Comparison of ENCODE assay signal across 8 mouse cellular contexts in genomic region chr10:38553688-38554680, GRCm38 (mm10).
DNase-seq lines count a peak whose midpoint lies in the region; ATAC-seq lines count a peak whose summit lies in the region.

No protein-coding gene starts in this region.

- H3K27me3 ChIP-seq in embryonic facial prominence, embryonic 10.5 days (replicated peaks; ENCODE audit: low read depth, poor library complexity, severe bottlenecking), result no peaks in the 10 kb centered on the region
- no peaks in the 10 kb centered on the region for H3K27me3 ChIP-seq in heart, embryonic 12.5 days (replicated peaks)
- no peaks in the 10 kb centered on the region for H3K27me3 ChIP-seq in liver, embryonic 16.5 days (ENCODE audit: control insufficient read depth, insufficient read depth, low read depth, low read length)

- peak overlapping the region; percentile 60 for H3K4me2 ChIP-seq in heart, embryonic 12.5 days
- H3K4me2 ChIP-seq in liver, embryonic 16.5 days (ENCODE audit: low read depth, low read length), result peak overlapping the region; percentile 41

- peaks cover 21% of the 10 kb centered on the region for H3K4me1 ChIP-seq in embryonic facial prominence, embryonic 10.5 days
- 0 out of 2 replicates have a peak, but pooled peaks cover 9% of the 10 kb centered on the region for H3K4me1 ChIP-seq in heart, embryonic 12.5 days (replicated peaks)
- no peaks in the 10 kb centered on the region for H3K4me1 ChIP-seq in liver, embryonic 16.5 days (ENCODE audit: control insufficient read depth, low read depth, low read length)

- 7% methylated on average over 18 of the region's 18 CpGs for WGBS in embryonic facial prominence, embryonic 10.5 days
- 21% methylated on average over 18 of the region's 18 CpGs for WGBS in heart, embryonic 12.5 days
- 16% methylated on average over 18 of the region's 18 CpGs for WGBS in liver, embryonic 16.5 days (ENCODE audit: insufficient replicate concordance)

- H3K9me3 ChIP-seq in embryonic facial prominence, embryonic 10.5 days, result no peaks in the 10 kb centered on the region
- no peaks in the 10 kb centered on the region for H3K9me3 ChIP-seq in heart, embryonic 12.5 days (replicated peaks)
- no peaks in the 10 kb centered on the region for H3K9me3 ChIP-seq in liver, embryonic 16.5 days (replicated peaks; ENCODE audit: control insufficient read depth, low read length)

- H3K27ac ChIP-seq in embryonic facial prominence, embryonic 10.5 days (replicated peaks), result peak overlapping the region; percentile 85
- peak overlapping the region; percentile 68 for H3K27ac ChIP-seq in heart, embryonic 12.5 days (ENCODE audit: poor library complexity, severe bottlenecking)
- H3K27ac ChIP-seq in liver, embryonic 16.5 days (ENCODE audit: low read length), result no peak overlapping the region

- H3K36me3 ChIP-seq in embryonic facial prominence, embryonic 10.5 days (replicated peaks), result no peaks in the 10 kb centered on the region
- H3K36me3 ChIP-seq in heart, embryonic 12.5 days, result no peaks in the 10 kb centered on the region
- H3K36me3 ChIP-seq in liver, embryonic 16.5 days (ENCODE audit: control insufficient read depth, insufficient read depth), result no peaks in the 10 kb centered on the region

- DNase-seq in adrenal gland, adult (ENCODE audit: inconsistent age in 2 of 2, low spot score in 1 of 2), result peak; percentile 3 to 44
- DNase-seq in adrenal gland, postnatal 4 days (ENCODE audit: low spot score in 2 of 2), result no peak
- DNase-seq in embryonic facial prominence, embryonic 10.5 days (ENCODE audit: low spot score), result peak; percentile 65
- peak; percentile 22 to 49 for DNase-seq in kidney, postnatal 4 days
- peak; percentile 6 for DNase-seq in ovary, postnatal 14 days (ENCODE audit: low spot score)
- DNase-seq in spleen, postnatal 10 days (ENCODE audit: low spot score in 2 of 2), result no peak

- peak overlapping the region; percentile 47 for H3K4me3 ChIP-seq in embryonic facial prominence, embryonic 10.5 days
- peak overlapping the region; percentile 39 for H3K4me3 ChIP-seq in heart, embryonic 12.5 days
- H3K4me3 ChIP-seq in liver, embryonic 16.5 days (ENCODE audit: low read depth, low read length), result no peak overlapping the region

- peak; percentile 64; the same call in 1 of the 2 replicates for ATAC-seq in heart, embryonic 12.5 days (ENCODE audit: insufficient number of reproducible peaks, low FRiP score)
- ATAC-seq in liver, embryonic 16.5 days (ENCODE audit: low read depth), result no peak

- H3K9ac ChIP-seq in heart, embryonic 12.5 days, result peak overlapping the region; percentile 55
- H3K9ac ChIP-seq in liver, embryonic 16.5 days (ENCODE audit: low read depth, low read length), result no peak overlapping the region

Comparison
In these comparisons a context has a peak if more than half of its experiments do, and no peak if none do; other contexts are left out.
1. DNase-seq: peak in adrenal gland, adult (2 of 2), embryonic facial prominence, embryonic 10.5 days (single experiment), kidney, postnatal 4 days (2 of 2) and ovary, postnatal 14 days (single experiment); none in adrenal gland, postnatal 4 days (0 of 2) and spleen, postnatal 10 days (0 of 2).